Mouse (Mus musculus): Measurements from ENCODE around the gene Mpped2. TPM values are rescaled to one million over a fixed set of nuclear protein-coding genes. Genes with fewer than 3 reads are reported as not detected.

Mpped2 gene
- total and polyA plus RNA-seq, 3 experiments = not detected

DNA sequence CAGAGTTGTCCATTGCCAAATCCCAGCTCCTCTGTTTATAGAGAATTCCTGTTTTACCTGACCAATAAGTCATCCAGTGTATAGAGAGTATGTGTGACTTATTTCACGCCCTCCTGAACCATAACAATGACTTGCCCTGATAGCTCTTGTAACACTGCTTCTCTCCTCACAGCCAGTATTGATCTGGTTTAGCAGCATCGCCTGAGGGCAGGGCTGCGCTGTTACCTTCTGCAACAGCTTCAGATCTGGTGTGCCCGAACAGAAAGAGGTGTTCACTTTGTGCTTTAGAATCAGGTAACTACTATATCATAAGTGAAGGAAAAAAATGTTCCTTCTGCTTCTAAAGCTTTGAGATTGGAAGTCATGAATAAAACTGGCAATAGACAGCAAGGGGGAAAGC lies 133.7 kb downstream of the Mpped2 start:
- no peak overlapping the region for H3K9ac ChIP-seq (ENCODE audit: insufficient read depth, low read depth)
- no peak for DNase-seq (ENCODE audit: extremely low read depth)
- peaks cover 78% of the 10 kb centered on the region for H3K9me3 ChIP-seq (replicated peaks; ENCODE audit: low read length)
- no peaks in the 10 kb centered on the region for H3K4me1 ChIP-seq (ENCODE audit: control insufficient read depth in 1 of 2, insufficient read depth in 2 of 2)
- H3K27ac ChIP-seq (ENCODE audit: insufficient read depth, low read depth) = no peak overlapping the region
- no peaks in the 10 kb centered on the region for H3K79me2 ChIP-seq (replicated peaks; ENCODE audit: control insufficient read depth, extremely low read depth, insufficient read depth, poor library complexity, severe bottlenecking)
- H3K4me2 ChIP-seq (ENCODE audit: insufficient read depth, low read depth, poor library complexity, severe bottlenecking) = no peak overlapping the region
- dilution Hi-C loops (cut with MboI; ENCODE audit: extremely low pct_ligation_motif_present, extremely low pct_unique_long_range_greater_than_20kb, low sequenced_read_pairs) = no loop called here
- H3K36me3 ChIP-seq (replicated peaks in 1 of 2; ENCODE audit: control insufficient read depth in 1 of 2, insufficient read depth in 1 of 2, low read length in 1 of 2) = no peaks in the 10 kb centered on the region
- H3K4me3 ChIP-seq (replicated peaks in 1 of 3; ENCODE audit: low read depth in 2 of 3, low read length in 2 of 3, poor library complexity in 1 of 3) = no peak overlapping the region
- in situ Hi-C loops (cut with MboI; ENCODE audit: low pct_ligation_motif_present, low pct_unique_long_range_greater_than_20kb, low sequenced_read_pairs) = no loop called here
- TF ChIP-seq MEF2A (IDR thresholded peaks at IDR 0.05; ENCODE audit: borderline replicate concordance, low read depth, low read length) (no peak), CHD2 (IDR thresholded peaks at IDR 0.05; ENCODE audit: low read length) (no peak), ELF1 (IDR thresholded peaks at IDR 0.05; ENCODE audit: low read depth, low read length) (no peak), TBP (conservative IDR thresholded peaks at IDR 0.05; ENCODE audit: low read depth, low read length) (no peak), ZKSCAN1 (IDR thresholded peaks at IDR 0.05; ENCODE audit: borderline replicate concordance, low read depth, low read length) (no peak), MXI1 (IDR thresholded peaks at IDR 0.05; ENCODE audit: low read depth, low read length) (no peak), JUND (conservative IDR thresholded peaks at IDR 0.05; ENCODE audit: low read depth, low read length) (no peak), ZNF384 (IDR thresholded peaks at IDR 0.05; ENCODE audit: low read depth, low read length) (no peak), MAFK (IDR thresholded peaks at IDR 0.05; ENCODE audit: insufficient replicate concordance, low read length) (no peak), MAX (IDR thresholded peaks at IDR 0.05; ENCODE audit: low read length) (no peak), KAT2A (IDR thresholded peaks at IDR 0.05; ENCODE audit: insufficient replicate concordance, low read length) (no peak), MAZ (IDR thresholded peaks at IDR 0.05; ENCODE audit: low read depth, low read length) (no peak), SIN3A (IDR thresholded peaks at IDR 0.05; ENCODE audit: low read length) (no peak)
- H3K27me3 ChIP-seq (replicated peaks) = no peaks in the 10 kb centered on the region

- in situ Hi-C loops (cut with MboI; ENCODE audit: low pct_ligation_motif_present, low pct_unique_long_range_greater_than_20kb, low sequenced_read_pairs) = no loop called here
- Histone ChIP-seq H3K4me2 (ENCODE audit: insufficient read depth, low read depth, poor library complexity, severe bottlenecking) (no peak overlapping the region), H3K9me3 (replicated peaks; ENCODE audit: low read length) (peaks cover 72% of the 10 kb centered on the region), H3K27ac (ENCODE audit: insufficient read depth, low read depth) (no peak overlapping the region), H3K4me1 (ENCODE audit: control insufficient read depth in 1 of 2, insufficient read depth in 2 of 2) (no peaks in the 10 kb centered on the region), H3K9ac (ENCODE audit: insufficient read depth, low read depth) (no peak overlapping the region), H3K79me2 (replicated peaks; ENCODE audit: control insufficient read depth, extremely low read depth, insufficient read depth, poor library complexity, severe bottlenecking) (no peaks in the 10 kb centered on the region), H3K36me3 (replicated peaks in 1 of 2; ENCODE audit: control insufficient read depth in 1 of 2, insufficient read depth in 1 of 2, low read length in 1 of 2) (no peaks in the 10 kb centered on the region), H3K4me3 (replicated peaks in 1 of 3; ENCODE audit: low read depth in 2 of 3, low read length in 2 of 3, poor library complexity in 1 of 3) (no peak overlapping the region), H3K27me3 (replicated peaks) (no peaks in the 10 kb centered on the region)
- dilution Hi-C loops (cut with MboI; ENCODE audit: extremely low pct_ligation_motif_present, extremely low pct_unique_long_range_greater_than_20kb, low sequenced_read_pairs) = no loop called here
- TF ChIP-seq ZKSCAN1 (IDR thresholded peaks at IDR 0.05; ENCODE audit: borderline replicate concordance, low read depth, low read length) = no peak
- TF ChIP-seq MXI1 (IDR thresholded peaks at IDR 0.05; ENCODE audit: low read depth, low read length) = no peak
- TF ChIP-seq UBTF (IDR thresholded peaks at IDR 0.05; ENCODE audit: low read depth, low read length) = no peak
- TF ChIP-seq RAD21 (IDR thresholded peaks at IDR 0.05; ENCODE audit: low read depth, low read length) = no peak
- no peak for TF ChIP-seq NRF1 (IDR thresholded peaks at IDR 0.05; ENCODE audit: low read depth, low read length)
- no peak for TF ChIP-seq EP300 (IDR thresholded peaks at IDR 0.05; ENCODE audit: low read length)
- no peak for DNase-seq (ENCODE audit: extremely low read depth)
Measured at GRCm38 (mm10) chr2:106828573-106829310, 135.7 kb downstream of the Mpped2 start.

All from CH12.LX (cell line).